Mouse (Mus musculus) gastrocnemius, postnatal 25 days (tissue): ENCODE data around the gene Cacna1g. TPM values are rescaled to one million over a fixed set of nuclear protein-coding genes. Genes with fewer than 3 reads are reported as not detected.
"Not testable (repeated sequence)": the region's sequence is repeated elsewhere in the genome, so short reads cannot be mapped to it uniquely, and the experiment has no call there.

Experiments used
- DNase-seq: peaks from one replicate; pipeline ENCODE4 v3.0.0; 2022
- total RNA-seq, 2 experiments: library from RNA; stranded (reverse); gene quantifications; 1 replicate in 1 of 2; 2 replicates in 1 of 2; pipeline ENCODE4 v1.2.3; 2021

Cacna1g gene
- total RNA-seq, 2 experiments from 2014 or later = 2.0 to 3.2 TPM

- DNase-seq = no peak
Observed at GRCm38 (mm10) chr11:94403757-94404156, 70.2 kb downstream of the Cacna1g start.

- no peak for DNase-seq
Observed at GRCm38 (mm10) chr11:94402731-94403130, 71.3 kb downstream of the Cacna1g start.

- DNase-seq = not testable (repeated sequence)
Observed at GRCm38 (mm10) chr11:94402029-94402428, 72.0 kb downstream of the Cacna1g start.

- DNase-seq = no peak
Observed at GRCm38 (mm10) chr11:94400996-94401395, 73.0 kb downstream of the Cacna1g start.

- no peak for DNase-seq
Observed at GRCm38 (mm10) chr11:94394107-94394506, 79.9 kb downstream of the Cacna1g start.

- not testable (repeated sequence) for DNase-seq
Observed at GRCm38 (mm10) chr11:94393490-94393889, 80.5 kb downstream of the Cacna1g start.

GRCm38 (mm10) chr11:94392672-94393109 is 81.3 kb downstream of the Cacna1g start, which contains the start of gene Abcc3:
Gene Abcc3, minus strand, starts transcription at chr11:94392997.
- peak; percentile 40 for DNase-seq

- DNase-seq = no peak
Observed at GRCm38 (mm10) chr11:94391661-94392060, 82.3 kb downstream of the Cacna1g start.

GRCm38 (mm10) chr11:94390825-94391224 is 83.2 kb downstream of the Cacna1g start:
- no peak for DNase-seq

- no peak for DNase-seq
Observed at GRCm38 (mm10) chr11:94389724-94390396, 84.1 kb downstream of the Cacna1g start.

GRCm38 (mm10) chr11:94389021-94389420 is 85.0 kb downstream of the Cacna1g start:
- no peak for DNase-seq

- no peak for DNase-seq
Observed at GRCm38 (mm10) chr11:94387756-94388155, 86.2 kb downstream of the Cacna1g start.

- no peak for DNase-seq
Observed at GRCm38 (mm10) chr11:94385977-94386771, 87.8 kb downstream of the Cacna1g start.

GRCm38 (mm10) chr11:94379736-94380135 is 94.3 kb downstream of the Cacna1g start:
- DNase-seq = no peak

- no peak for DNase-seq
Observed at GRCm38 (mm10) chr11:94379061-94379460, 94.9 kb downstream of the Cacna1g start.

GRCm38 (mm10) chr11:94374276-94374948 is 99.6 kb downstream of the Cacna1g start:
- DNase-seq = no peak

- no peak for DNase-seq
Observed at GRCm38 (mm10) chr11:94370809-94371208, 103.2 kb downstream of the Cacna1g start.

GRCm38 (mm10) chr11:94369981-94370380 is 104.0 kb downstream of the Cacna1g start:
- no peak for DNase-seq

GRCm38 (mm10) chr11:94365340-94365739 is 108.7 kb downstream of the Cacna1g start:
- no peak for DNase-seq

- DNase-seq = no peak
Observed at GRCm38 (mm10) chr11:94363690-94364089, 110.3 kb downstream of the Cacna1g start.

GRCm38 (mm10) chr11:94362101-94362500 is 111.9 kb downstream of the Cacna1g start:
- DNase-seq = no peak

- no peak for DNase-seq
Observed at GRCm38 (mm10) chr11:94361166-94361870, 112.7 kb downstream of the Cacna1g start.
